Mouse (Mus musculus): ENCODE results near the gene Ccdc141. TPM values are rescaled to one million over a fixed set of nuclear protein-coding genes. Genes with fewer than 3 reads are reported as not detected.
"Not testable (repeated sequence)": the region's sequence is repeated elsewhere in the genome, so short reads cannot be mapped to it uniquely, and the experiment has no call there.

Gene Ccdc141
- polyA plus RNA-seq, 1 experiment from 2014 or later, result 2.5 TPM

DNA sequence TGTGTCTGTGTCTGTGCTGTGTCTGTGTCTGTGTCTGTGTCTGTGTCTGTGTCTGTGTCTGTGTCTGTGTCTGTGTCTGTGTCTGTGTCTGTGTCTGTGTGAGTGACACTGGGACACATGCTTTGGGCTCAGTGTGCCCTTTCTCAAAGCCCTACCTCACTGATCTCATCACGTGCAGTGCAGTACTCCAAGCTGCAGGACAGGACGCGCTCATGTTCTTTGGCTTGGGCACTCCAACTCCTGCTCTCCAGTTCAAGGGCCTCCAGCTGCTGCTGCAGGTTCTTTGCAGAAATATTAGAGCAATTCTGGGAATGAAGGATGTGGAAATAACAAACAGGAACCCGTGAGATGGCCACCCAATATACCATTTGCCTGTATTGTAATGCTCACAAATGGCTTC lies 131.2 kb downstream of the Ccdc141 start:
- H3K27ac ChIP-seq (ENCODE audit: low read depth, low read length), result no peak overlapping the region
- no peaks in the 10 kb centered on the region for H3K27me3 ChIP-seq (ENCODE audit: control insufficient read depth, insufficient read depth, low read length)
- no peak overlapping the region for H3K4me2 ChIP-seq
- no peak for DNase-seq (ENCODE audit: low spot score, missing footprints)
- no peak overlapping the region for H3K4me3 ChIP-seq (ENCODE audit: low read depth, low read length)
- WGBS, result 90% methylated on average over 4 of the region's 4 CpGs
- no peaks in the 10 kb centered on the region for H3K9me3 ChIP-seq (ENCODE audit: control insufficient read depth, low read length)
- no peak for ATAC-seq (ENCODE audit: low FRiP score)
- H3K4me1 ChIP-seq (ENCODE audit: control insufficient read depth, insufficient read depth, low read length), result no peaks in the 10 kb centered on the region
- no peak overlapping the region for H3K9ac ChIP-seq (ENCODE audit: low read length)
- H3K36me3 ChIP-seq (ENCODE audit: control insufficient read depth, insufficient read depth, low read length), result no peaks in the 10 kb centered on the region

DNA sequence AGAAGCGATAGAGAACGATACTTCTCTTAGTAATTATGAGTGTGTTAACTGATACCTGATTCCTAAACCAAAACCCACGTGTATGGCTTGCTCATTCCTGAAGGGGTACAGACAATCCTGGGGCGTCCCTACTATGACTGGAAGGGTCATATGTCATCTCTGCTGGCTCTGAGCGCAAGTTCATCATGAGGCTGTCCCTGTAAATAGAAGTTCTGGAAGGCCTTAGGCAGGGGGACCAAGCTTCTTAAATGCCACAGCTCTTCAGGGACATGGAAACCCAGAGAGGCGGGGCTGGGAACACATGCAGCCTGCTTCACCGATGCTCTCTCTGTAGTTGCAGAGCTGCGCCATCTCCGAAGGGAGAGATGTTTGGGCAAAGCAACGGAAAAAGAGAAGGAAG lies 133.2 kb downstream of the Ccdc141 start:
- Histone ChIP-seq H3K36me3 (ENCODE audit: control insufficient read depth, insufficient read depth, low read length) (no peaks in the 10 kb centered on the region), H3K27me3 (ENCODE audit: control insufficient read depth, insufficient read depth, low read length) (no peaks in the 10 kb centered on the region), H3K4me2 (no peak overlapping the region), H3K27ac (ENCODE audit: low read depth, low read length) (no peak overlapping the region), H3K4me1 (ENCODE audit: control insufficient read depth, insufficient read depth, low read length) (no peaks in the 10 kb centered on the region), H3K4me3 (ENCODE audit: low read depth, low read length) (no peak overlapping the region), H3K9me3 (ENCODE audit: control insufficient read depth, low read length) (no peaks in the 10 kb centered on the region), H3K9ac (ENCODE audit: low read length) (no peak overlapping the region)
- DNase-seq (ENCODE audit: low spot score, missing footprints) (no peak), ATAC-seq (ENCODE audit: low FRiP score) (no peak)
- WGBS, result 91% methylated on average over 10 of the region's 10 CpGs

DNA sequence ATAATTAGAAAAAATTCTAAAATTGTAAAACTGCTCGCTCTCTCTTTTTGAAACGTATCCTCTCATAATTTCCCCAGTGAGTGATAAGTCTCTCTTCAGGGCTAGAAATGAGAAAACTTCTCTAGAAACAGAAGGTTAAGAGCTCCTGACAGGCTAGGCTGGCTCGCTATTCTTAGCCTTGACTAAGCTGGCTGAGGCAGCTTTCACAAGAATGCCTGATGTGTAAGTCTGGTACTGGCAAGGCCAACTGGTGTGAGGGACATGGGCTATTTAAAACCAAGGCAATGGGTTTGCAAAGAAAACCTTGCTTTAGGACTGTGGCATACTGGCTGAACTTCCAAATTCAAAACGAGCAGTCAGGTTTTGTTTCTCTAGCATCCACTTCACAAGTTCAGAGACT lies 136.3 kb downstream of the Ccdc141 start:
- DNase-seq (ENCODE audit: low spot score, missing footprints) (no peak), ATAC-seq (ENCODE audit: low FRiP score) (no peak)
- no peak overlapping the region for H3K27ac ChIP-seq (ENCODE audit: low read depth, low read length)
- no peaks in the 10 kb centered on the region for H3K36me3 ChIP-seq (ENCODE audit: control insufficient read depth, insufficient read depth, low read length)
- no peak overlapping the region for H3K4me2 ChIP-seq
- WGBS, result 88% methylated on average over 4 of the region's 4 CpGs
- H3K4me1 ChIP-seq (ENCODE audit: control insufficient read depth, insufficient read depth, low read length), result no peaks in the 10 kb centered on the region
- no peaks in the 10 kb centered on the region for H3K9me3 ChIP-seq (ENCODE audit: control insufficient read depth, low read length)
- no peak overlapping the region for H3K9ac ChIP-seq (ENCODE audit: low read length)
- H3K4me3 ChIP-seq (ENCODE audit: low read depth, low read length), result no peak overlapping the region
- H3K27me3 ChIP-seq (ENCODE audit: control insufficient read depth, insufficient read depth, low read length), result no peaks in the 10 kb centered on the region

DNA sequence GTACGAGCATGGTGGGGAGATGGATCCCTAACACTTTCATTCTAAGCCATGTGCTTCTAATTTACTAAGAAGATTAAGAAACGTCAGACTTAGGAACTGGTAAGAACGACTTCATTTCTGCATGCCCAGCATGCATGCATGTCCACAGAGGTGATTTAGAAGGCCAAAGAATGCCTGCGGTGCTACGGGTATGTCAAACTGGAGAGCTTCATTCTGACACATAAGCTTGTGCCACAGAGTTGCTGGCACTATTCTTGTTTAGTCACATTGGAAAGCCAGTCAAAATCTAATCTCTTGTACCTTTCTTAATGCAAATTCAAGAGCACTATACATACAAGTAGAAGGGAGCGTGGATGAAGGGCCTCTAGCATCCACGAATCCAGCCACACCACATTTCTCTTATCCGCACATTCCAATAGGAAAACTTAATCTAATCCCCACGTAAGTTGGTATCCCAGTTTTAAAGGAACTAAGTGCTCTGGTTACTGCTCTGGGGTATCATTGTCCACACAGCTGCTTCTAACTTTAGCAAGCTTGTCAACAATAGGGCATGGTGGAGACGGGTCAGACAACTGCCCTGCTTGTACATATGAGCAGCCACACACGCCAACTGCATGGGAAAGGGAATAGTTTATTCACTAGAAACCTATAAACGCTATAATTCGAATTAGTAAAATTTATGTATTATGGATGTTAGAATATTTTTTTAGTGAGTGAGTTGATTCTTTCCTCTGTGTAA lies 136.9 kb downstream of the Ccdc141 start:
- no peak overlapping the region for H3K9ac ChIP-seq (ENCODE audit: low read length)
- DNase-seq (ENCODE audit: low spot score, missing footprints) (no peak), ATAC-seq (ENCODE audit: low FRiP score) (no peak)
- H3K9me3 ChIP-seq (ENCODE audit: control insufficient read depth, low read length), result no peaks in the 10 kb centered on the region
- no peak overlapping the region for H3K27ac ChIP-seq (ENCODE audit: low read depth, low read length)
- no peak overlapping the region for H3K4me3 ChIP-seq (ENCODE audit: low read depth, low read length)
- H3K36me3 ChIP-seq (ENCODE audit: control insufficient read depth, insufficient read depth, low read length), result no peaks in the 10 kb centered on the region
- no peaks in the 10 kb centered on the region for H3K4me1 ChIP-seq (ENCODE audit: control insufficient read depth, insufficient read depth, low read length)
- WGBS, result 74% methylated on average over 13 of the region's 13 CpGs
- no peak overlapping the region for H3K4me2 ChIP-seq
- no peaks in the 10 kb centered on the region for H3K27me3 ChIP-seq (ENCODE audit: control insufficient read depth, insufficient read depth, low read length)

DNA sequence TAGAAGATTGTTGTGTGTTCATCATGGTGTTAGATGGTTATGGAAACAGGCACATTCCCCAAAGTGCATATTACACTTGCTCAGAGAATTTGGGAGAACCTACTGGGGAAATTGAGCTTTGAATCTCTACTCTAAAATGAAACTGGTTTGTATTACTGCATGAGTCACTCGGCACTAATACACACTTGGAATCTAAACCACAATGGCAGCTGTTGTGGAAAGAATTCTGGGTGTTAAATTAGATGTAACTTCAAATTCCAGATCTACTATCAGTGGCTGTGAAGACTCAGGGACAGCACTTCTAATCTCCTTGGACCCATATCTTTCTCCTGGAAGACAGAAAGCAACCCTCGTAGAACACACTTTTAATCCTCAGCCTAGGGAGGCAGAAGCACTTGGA lies 149.8 kb downstream of the Ccdc141 start:
- H3K27me3 ChIP-seq (ENCODE audit: control insufficient read depth, insufficient read depth, low read length), result no peaks in the 10 kb centered on the region
- no peaks in the 10 kb centered on the region for H3K4me1 ChIP-seq (ENCODE audit: control insufficient read depth, insufficient read depth, low read length)
- no peak overlapping the region for H3K4me2 ChIP-seq
- no peak overlapping the region for H3K27ac ChIP-seq (ENCODE audit: low read depth, low read length)
- 76% methylated on average over 2 of the region's 2 CpGs for WGBS
- ATAC-seq (ENCODE audit: low FRiP score) (no peak), DNase-seq (ENCODE audit: low spot score, missing footprints) (no peak)
- no peak overlapping the region for H3K4me3 ChIP-seq (ENCODE audit: low read depth, low read length)
- H3K9ac ChIP-seq (ENCODE audit: low read length), result no peak overlapping the region
- H3K9me3 ChIP-seq (ENCODE audit: control insufficient read depth, low read length), result no peaks in the 10 kb centered on the region
- no peaks in the 10 kb centered on the region for H3K36me3 ChIP-seq (ENCODE audit: control insufficient read depth, insufficient read depth, low read length)

DNA sequence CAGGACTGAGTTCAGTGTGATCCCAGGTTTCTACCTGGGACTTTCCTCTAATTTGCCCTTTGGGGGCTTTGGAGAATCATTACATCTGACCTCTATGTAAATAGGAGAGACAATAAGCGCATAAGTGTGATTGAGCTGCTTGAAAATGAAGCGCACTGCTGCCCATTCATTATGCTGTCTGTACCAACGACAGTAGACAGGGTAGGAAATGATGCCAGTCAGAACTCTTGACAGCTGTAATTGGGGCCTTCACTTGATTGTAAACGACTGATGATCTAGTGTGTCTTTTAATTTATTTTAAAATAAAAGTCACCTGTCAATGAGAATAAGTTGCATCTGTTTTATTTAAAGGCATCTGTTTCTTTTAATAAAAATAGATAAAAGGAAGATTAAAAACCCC lies 152.7 kb downstream of the Ccdc141 start:
- no peak overlapping the region for H3K27ac ChIP-seq (ENCODE audit: low read depth, low read length)
- H3K36me3 ChIP-seq (ENCODE audit: control insufficient read depth, insufficient read depth, low read length), result no peaks in the 10 kb centered on the region
- H3K9me3 ChIP-seq (ENCODE audit: control insufficient read depth, low read length), result no peaks in the 10 kb centered on the region
- no peak for ATAC-seq (ENCODE audit: low FRiP score)
- no peaks in the 10 kb centered on the region for H3K4me1 ChIP-seq (ENCODE audit: control insufficient read depth, insufficient read depth, low read length)
- H3K27me3 ChIP-seq (ENCODE audit: control insufficient read depth, insufficient read depth, low read length), result no peaks in the 10 kb centered on the region
- 85% methylated on average over 4 of the region's 4 CpGs for WGBS
- no peak for DNase-seq (ENCODE audit: low spot score, missing footprints)
- H3K4me3 ChIP-seq (ENCODE audit: low read depth, low read length), result no peak overlapping the region
- H3K9ac ChIP-seq (ENCODE audit: low read length), result no peak overlapping the region
- H3K4me2 ChIP-seq, result no peak overlapping the region

DNA sequence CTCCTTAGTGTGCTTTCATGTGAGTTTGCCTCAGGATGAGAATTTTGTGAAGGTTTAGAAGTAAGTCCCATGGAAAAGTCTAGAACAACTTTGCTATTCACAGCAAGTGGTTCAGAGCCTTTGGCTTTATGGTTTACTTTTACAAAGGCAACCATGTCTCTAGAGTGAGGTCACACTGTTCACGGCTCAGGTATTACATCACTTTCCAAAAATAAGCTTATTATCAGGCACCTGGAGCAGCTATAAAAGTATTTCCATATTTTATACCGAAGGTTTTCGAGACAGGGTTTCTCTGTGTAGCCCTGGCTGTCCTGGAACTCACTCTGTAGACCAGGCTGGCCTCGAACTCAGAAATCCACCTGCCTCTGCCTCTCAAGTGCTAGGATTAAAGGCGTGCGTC lies 157.0 kb downstream of the Ccdc141 start:
- H3K27me3 ChIP-seq (ENCODE audit: control insufficient read depth, insufficient read depth, low read length); H3K9ac ChIP-seq (ENCODE audit: low read length); H3K27ac ChIP-seq (ENCODE audit: low read depth, low read length); H3K9me3 ChIP-seq (ENCODE audit: control insufficient read depth, low read length); H3K4me3 ChIP-seq (ENCODE audit: low read depth, low read length); H3K4me1 ChIP-seq (ENCODE audit: control insufficient read depth, insufficient read depth, low read length); H3K4me2 ChIP-seq; DNase-seq (ENCODE audit: low spot score, missing footprints); H3K36me3 ChIP-seq (ENCODE audit: control insufficient read depth, insufficient read depth, low read length); ATAC-seq (ENCODE audit: low FRiP score): not testable (repeated sequence)
- whole genome bisulfite sequencing, result 92% methylated on average over 6 of the region's 6 CpGs

DNA sequence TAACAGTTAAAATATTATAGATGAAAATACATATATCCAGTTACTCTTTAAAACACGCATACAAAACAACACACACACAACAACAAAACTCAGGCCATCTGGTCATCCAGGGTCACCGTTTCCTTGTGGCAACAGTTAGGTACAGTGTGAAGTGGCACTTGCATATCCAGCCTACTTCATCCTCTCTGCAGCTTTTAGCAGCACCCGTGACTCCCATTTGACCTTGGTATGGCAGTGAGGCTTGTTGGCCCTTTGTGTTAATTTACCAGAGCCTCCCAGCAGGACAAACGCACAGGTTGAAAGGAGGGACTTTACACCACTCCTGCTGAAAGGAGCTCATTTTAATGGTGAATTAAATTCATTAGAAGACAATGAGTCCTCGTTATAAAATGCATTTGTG lies 158.5 kb downstream of the Ccdc141 start:
- Histone ChIP-seq H3K9ac (ENCODE audit: low read length) (no peak overlapping the region), H3K27me3 (ENCODE audit: control insufficient read depth, insufficient read depth, low read length) (no peaks in the 10 kb centered on the region), H3K9me3 (ENCODE audit: control insufficient read depth, low read length) (no peaks in the 10 kb centered on the region), H3K4me2 (no peak overlapping the region), H3K36me3 (ENCODE audit: control insufficient read depth, insufficient read depth, low read length) (no peaks in the 10 kb centered on the region), H3K4me1 (ENCODE audit: control insufficient read depth, insufficient read depth, low read length) (no peaks in the 10 kb centered on the region), H3K27ac (ENCODE audit: low read depth, low read length) (no peak overlapping the region), H3K4me3 (ENCODE audit: low read depth, low read length) (no peak overlapping the region)
- 68% methylated on average over 5 of the region's 5 CpGs for WGBS
- DNase-seq (ENCODE audit: low spot score, missing footprints), result no peak
- no peak for ATAC-seq (ENCODE audit: low FRiP score)

DNA sequence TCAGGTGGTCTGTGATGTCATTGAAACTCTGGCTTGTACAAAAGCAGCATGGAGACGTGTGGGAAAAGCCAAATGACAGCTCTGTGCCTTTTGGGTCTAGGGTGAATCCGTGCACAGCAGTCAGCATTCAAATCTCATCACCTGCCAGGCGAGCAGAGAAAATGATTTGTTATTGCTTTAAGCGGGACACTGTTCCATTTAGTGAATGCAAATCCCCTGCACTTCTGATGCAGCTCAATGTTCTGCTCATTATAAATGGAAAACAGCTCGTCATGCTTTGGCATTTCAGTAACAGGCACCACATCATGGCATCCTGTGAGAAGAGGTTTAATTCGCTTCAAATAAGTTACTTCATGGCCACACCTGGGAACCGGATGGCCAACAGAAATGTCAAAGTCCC lies 163.4 kb downstream of the Ccdc141 start:
- DNase-seq (ENCODE audit: low spot score, missing footprints) (no peak), ATAC-seq (ENCODE audit: low FRiP score) (no peak)
- Histone ChIP-seq H3K4me1 (ENCODE audit: control insufficient read depth, insufficient read depth, low read length) (no peaks in the 10 kb centered on the region), H3K9me3 (ENCODE audit: control insufficient read depth, low read length) (no peaks in the 10 kb centered on the region), H3K27ac (ENCODE audit: low read depth, low read length) (no peak overlapping the region), H3K36me3 (ENCODE audit: control insufficient read depth, insufficient read depth, low read length) (no peaks in the 10 kb centered on the region), H3K4me2 (no peak overlapping the region), H3K4me3 (ENCODE audit: low read depth, low read length) (no peak overlapping the region), H3K9ac (ENCODE audit: low read length) (no peak overlapping the region), H3K27me3 (ENCODE audit: control insufficient read depth, insufficient read depth, low read length) (no peaks in the 10 kb centered on the region)
- WGBS, result 72% methylated on average over 7 of the region's 7 CpGs

All from midbrain, embryonic 11.5 days (tissue).